Mouse (Mus musculus): ENCODE results near the gene Mtg1.
"Not testable (repeated sequence)": the region's sequence is repeated elsewhere in the genome, so short reads cannot be mapped to it uniquely, and the experiment has no call there.

The Mtg1 gene

DNA sequence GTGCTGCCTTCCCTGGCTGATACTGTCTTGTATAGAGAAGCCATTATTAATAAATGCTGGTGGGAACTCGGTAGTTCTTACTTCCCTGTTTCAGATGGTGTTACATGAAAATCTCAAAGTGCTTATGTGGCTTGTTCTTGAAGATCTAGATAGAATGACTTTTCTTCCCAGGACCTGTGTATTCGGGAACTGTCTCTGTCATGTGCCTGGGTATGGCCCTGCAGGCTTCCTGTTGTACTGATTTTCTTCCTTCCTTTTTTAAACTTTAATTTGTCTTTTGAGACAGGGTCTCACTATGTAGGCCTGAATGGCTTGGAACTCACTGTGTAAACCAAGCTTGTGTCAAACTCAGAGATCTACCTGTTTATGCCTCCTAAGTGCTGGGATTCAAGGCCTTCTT, 9.5 kb upstream of the Mtg1 start:
- no peak for DNase-seq (ENCODE audit: low read depth)

DNA sequence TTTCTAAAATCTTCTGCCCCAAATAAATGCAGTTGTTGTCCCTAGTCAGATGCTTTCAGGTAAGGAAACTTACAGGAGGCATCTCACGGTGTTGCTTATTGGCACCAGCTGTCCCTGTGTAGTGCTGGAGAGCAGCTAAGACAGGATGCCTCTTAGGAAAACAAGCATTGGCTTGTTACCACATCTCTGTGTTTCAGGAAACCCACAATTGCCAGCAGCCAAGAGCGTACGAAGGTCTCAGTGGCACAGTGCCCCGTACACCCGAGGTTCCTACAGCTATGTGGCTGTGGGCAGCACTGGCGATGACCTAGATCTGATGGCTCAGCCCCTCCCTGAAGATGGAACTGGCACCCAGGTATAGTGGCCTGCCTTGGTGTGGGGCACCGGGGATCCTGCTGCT, 5.2 kb upstream of the Mtg1 start:
- not testable (repeated sequence) for DNase-seq (ENCODE audit: low read depth)

DNA sequence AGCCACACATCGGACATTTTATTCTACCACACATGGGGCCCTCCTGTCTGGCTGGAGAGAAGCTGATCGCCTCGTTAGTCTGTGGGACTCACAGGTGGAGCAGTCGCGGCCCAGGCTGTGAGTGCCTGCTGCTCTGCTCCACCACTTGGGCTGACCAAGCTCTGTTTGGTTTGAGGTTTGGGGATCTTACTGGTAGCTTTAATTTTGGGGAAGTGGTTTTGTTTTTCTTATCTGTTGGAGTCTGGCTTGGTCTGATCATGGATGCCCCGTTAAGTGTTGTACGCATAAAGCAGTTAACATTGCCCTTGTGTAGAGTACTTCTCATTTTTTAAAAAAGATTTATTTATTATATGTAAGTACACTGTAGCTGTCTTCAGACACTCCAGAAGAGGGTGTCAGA, 3.3 kb upstream of the Mtg1 start:
- not testable (repeated sequence) for DNase-seq (ENCODE audit: low read depth)

DNA sequence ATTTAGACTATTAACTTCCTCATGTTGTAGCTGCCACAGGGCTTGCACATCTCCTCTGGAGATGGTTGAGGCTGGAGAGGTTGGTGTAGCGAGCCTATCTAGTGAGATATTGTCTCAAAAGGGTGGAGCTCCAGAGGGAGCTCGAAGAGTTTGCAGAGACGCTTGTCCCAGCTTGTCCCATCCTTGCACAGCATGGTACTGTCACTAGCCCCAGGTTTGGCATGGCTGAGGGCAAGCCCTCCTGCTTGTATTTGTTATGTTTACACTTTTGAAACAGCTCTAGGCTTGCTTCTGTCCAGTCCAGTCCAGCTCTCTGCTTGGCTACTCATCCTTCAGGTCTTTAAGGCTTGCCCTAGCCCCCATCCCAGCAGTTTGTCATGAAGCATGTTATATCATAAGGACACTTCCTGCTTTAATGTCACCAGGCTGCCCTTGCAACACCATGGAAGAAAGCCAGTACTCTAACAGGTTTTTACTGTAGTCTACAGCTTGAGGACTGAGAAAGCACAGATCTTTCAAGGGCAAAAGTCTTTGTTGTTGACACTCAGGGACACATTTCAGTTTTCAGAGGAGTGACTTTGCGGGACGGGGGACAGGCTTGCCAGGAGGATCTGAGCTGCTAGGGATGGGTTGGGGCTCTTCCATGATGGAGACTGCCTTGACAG, 2.1 kb upstream of the Mtg1 start:
- no peak for DNase-seq (ENCODE audit: low read depth)

DNA sequence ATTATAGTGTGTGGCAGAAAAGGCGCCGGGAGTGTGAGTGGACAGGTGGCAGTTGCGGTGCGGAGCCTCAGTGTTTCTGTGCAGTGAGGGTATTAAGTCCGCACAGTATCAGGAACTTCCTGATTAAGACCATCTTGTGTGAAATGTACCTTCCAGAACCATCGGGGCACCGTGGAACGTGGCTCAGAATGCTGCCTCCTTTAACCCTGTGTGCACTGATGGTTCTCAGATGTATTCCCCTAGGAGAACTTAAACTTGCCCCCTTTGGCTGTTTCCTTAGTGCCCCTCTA, 602 bp downstream of the Mtg1 start:
- DNase-seq (ENCODE audit: low read depth) = no peak

DNA sequence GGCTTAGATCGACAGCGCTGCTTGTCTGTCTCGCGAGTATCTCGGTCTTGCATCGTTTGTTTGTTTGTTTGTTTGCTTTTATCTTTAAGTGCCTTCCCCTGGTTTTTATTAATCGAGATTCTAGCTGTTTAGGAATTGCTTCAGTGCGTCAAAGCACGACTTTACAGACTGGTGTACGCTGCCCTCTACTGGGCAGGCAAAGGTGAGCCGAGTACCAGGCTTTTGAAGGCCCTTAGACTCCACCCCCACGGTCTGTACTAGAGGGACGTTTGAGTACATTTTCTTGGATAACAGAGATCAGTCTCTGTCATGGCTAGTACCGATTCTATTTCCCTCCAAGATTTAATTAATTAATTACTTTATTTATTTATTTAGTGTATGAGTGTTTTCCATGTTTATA, 4.0 kb downstream of the Mtg1 start:
- peak; percentile 36 for DNase-seq (ENCODE audit: low read depth)

DNA sequence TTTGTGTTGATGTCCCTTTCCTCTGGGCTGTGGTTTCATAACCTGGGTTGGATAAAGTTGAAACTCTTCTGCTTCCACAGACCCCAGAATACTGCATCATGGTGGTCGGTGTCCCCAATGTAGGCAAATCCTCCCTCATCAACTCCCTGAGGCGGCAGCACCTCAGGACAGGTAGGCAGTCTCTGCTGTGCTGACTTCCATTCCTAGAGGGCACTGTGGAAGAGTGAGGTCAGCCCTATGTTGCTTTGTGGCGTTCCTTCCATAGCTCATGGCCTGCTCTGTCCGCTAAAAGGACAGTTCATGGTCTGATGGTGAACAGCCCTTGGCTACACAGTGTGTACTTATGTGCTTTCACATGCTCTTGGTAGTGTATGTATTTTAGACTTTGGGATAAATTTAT, 7.2 kb downstream of the Mtg1 start:
- DNase-seq (ENCODE audit: low read depth) = no peak

DNA sequence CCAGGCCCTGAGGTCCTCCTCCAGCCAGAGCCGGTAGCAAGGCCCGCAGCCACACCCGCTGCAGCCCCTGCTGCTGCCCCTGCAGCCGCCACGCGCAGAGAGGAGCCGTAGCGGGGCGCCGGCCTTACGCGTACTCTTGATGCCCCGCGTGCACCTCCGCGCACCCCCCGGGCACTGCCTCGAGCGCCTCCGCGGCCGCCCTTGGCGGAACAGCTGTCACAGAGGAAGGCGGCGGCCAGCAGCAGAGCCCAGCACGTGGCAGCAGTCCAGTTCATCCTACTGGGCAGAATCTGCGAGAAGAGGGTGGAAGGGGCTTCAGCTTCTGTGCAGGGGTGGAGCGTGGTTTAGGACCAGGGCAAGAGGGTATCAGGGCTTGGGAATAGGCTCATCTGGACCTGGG, 16.0 kb downstream of the Mtg1 start:
- DNase-seq (ENCODE audit: low read depth) = no peak

DNA sequence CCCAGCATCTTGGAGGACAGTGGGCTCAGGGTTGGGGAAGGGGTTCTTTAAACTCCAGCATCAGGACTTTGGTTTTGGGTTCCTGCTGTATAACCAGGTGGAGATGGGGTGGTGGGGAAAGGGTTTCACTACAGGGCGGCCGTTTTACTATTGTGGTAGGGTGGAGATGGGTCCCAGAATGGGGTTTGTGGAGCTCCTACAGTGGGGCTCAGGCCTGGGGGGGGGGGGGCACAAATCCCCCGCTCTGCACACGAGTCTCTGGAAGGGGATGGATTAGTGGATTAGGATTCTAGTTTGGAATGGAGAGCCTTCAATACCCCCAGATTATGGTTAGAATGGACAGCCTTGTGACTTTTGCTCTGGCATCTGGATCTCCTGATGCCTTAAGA, 16.5 kb downstream of the Mtg1 start:
- no peak for DNase-seq (ENCODE audit: low read depth)

DNA sequence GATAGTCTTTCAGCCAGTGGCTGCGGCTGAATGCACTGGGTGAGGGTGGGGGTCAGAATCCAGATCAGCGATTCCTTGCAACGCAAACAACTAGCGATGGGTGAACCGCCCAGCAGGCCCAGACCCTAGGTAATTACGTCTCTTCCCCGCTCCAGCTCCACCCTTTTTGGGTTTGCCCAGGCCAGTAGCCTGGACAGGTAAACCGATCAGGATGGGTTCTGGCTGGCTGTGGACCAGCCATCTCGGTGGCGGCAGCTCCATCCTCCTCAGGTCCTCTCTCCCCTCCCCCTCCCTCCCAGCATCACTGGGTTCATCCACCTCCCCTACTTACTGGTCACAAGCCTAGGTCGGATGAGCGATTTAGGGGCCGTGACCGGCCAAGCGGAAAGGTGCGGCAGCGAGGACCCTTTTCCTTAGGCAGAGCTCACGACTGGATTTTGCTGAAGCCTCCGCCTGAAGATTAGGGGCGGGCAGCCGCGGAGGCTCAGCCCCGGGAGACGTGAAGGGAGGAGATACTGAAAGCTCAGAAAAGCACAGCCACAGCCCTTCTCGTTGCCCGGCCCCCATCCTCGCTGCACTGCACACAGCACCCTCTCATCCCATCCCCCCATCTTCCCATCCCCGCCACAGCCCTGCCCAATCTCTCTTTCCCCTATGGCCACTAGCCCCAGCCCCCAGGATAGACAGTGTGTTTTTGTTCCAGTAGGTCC, 17.0 kb downstream of the Mtg1 start, which contains the start of gene Sprn:
Sprn (minus strand) TSS at position 660 of the 710 bp plus-strand sequence.
- DNase-seq (ENCODE audit: low read depth) = no peak

DNA sequence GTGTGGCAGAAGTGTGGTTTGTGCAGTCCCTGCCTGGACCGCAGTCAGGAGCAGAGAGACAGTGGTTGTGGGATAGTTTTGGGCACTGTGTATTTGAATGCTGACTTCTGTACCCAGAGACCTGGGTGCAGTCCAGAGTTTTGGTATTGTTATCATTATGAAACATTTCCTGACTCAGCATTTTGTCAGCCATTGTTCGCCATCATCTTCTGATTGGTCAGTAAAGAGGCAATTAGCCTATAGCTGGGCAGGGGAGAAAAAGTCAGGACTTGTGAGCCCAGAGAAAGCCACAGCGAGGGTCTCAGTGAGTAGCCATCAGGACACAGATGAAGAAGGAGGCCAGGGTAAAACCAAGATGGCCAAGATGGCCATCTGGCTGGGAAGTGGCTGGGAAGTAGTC, 23.0 kb downstream of the Mtg1 start:
- DNase-seq (ENCODE audit: low read depth) = no peak

DNA sequence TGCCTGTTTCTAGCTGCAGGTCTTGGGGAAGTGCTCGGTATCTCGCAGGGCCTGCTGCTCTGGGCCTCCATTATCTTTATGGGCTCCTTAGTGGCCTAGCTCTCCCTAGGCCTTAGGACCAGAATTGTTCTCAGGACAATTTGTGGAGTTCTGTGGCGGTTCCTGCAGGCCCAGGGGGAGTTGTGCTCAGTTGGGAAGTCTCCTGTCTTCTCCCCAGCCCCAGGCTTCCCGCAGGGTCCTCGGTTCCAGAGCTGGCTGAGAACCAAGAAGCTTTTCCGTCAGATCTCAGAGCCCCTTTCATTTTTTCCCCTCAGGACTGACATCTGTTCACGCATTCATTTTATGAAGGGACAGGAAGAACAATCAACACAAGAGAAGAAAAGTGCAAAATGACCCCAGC, 27.3 kb downstream of the Mtg1 start, which contains the start of gene Olfr522:
Olfr522 (minus strand) TSS at position 101 of the 400 bp plus-strand sequence.
- DNase-seq (ENCODE audit: low read depth) = no peak

DNA sequence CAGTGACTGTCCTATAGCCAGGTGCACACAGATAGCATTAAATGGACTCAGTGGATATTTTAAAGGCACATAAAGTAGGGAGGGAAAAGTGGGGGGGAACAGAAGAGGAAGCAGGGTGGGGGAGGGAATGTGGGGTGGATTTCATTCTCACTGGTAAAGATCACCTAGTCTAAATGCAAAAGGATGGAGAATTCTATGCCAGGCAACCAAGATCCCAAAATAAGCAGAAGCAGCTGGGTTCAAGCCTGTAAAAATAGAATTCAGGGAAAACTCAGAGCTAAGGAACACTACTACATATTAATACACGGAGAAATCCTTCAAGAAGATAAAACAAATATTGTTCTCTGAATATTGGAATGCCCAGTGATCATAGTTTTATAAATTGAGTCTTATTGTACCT, 30.6 kb downstream of the Mtg1 start:
- no peak for DNase-seq (ENCODE audit: low read depth)

DNA sequence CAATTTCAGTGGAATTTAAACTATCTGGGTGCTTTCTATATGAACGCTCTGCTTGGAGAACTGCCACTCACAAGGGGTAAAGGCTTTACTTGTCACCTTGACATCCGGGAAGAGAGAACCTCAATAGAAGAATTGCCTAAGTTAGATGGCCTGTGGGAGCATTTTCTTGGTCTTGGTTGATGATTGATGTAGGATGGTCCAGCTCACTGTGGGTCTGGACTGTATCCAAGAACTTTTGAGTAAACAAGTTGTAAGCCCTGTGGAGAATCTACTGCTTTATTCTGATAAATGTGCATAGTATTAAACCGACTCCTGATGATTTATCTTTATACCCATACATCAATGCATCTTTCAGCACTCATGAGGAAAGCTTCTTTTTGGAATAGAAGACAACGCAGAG, 32.0 kb downstream of the Mtg1 start:
- DNase-seq (ENCODE audit: low read depth) = no peak

DNA sequence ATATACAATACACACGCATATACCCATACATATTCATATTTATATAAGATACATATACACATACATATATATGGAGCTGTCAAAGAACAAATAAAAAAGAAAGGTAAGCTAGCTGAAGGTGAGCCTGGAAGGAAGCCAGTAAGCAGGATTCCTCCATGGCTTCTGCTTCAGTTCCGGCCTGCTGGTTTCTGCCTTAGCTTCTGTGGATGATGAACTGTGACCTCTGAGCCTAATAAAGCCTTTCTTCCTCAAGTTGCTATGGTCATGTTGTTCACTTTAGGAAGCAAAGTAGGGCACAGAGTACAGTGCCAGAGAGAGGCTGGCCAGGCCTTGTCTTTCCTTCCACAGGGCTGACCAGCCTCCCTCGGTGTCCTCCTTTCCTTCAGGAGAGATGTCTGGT, 33.5 kb downstream of the Mtg1 start:
- no peak for DNase-seq (ENCODE audit: low read depth)

DNA sequence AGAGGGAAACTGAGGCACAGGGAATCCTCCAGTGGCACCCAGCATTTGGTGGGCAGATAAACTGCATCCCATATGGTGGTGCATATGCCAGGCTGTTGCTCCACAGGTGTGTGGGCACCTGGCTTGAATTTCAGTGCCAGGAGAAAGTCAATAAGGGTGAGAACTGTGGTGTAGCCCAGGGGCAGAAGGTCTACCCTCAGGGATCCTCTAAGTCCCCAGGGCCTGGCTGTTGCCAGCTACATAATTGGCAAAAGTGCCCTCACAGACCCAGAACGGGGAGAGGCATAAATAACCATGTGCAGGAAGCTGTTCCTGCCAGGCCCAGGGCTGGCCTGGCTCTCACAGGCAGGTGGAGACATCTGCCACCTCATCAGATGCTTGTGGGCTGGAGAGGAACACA, 35.6 kb downstream of the Mtg1 start, which contains the start of gene Olfr523:
Olfr523 (plus strand) TSS at position 282 of the 400 bp plus-strand sequence.
- no peak for DNase-seq (ENCODE audit: low read depth)

DNA sequence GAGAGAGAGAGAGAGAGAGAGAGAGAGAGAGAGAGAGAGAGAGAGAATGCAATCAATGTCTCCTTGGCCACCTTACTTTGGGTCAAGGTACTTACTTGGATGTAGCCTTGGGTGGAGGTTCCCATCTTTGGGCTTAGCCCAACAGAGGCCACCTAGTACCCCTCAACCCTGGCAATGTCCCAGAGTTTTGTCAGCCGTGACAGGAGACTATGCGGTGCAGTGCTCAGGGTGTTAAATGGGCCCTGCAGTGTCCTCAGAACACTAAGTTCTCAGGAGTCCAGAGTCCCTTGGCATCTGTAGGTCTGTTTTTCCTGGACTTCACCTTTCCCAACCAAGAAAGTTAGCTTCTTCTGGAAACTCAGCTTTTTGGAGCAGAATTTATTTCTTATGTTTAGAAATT, 41.8 kb downstream of the Mtg1 start:
- no peak for DNase-seq (ENCODE audit: low read depth)

DNA sequence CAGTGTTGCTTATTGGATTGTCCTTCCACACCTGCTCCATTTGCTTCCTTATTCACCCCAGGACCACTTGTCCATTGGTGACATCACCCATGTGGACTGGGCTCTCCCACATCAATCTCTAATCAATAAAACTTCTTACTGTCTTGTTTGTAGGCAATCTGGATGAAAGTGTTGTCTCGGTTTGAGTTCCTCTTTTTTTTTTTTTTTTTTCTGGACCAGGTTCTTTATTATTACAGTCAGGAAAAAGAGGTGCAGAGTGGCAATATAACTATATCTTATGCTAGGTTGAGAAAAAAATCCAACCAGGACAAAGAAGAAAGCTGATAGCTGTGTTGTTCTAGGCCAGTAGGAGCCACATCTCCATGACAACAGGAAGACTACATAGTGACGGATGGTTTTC, 43.3 kb downstream of the Mtg1 start:
- DNase-seq (ENCODE audit: low read depth) = no peak

DNA sequence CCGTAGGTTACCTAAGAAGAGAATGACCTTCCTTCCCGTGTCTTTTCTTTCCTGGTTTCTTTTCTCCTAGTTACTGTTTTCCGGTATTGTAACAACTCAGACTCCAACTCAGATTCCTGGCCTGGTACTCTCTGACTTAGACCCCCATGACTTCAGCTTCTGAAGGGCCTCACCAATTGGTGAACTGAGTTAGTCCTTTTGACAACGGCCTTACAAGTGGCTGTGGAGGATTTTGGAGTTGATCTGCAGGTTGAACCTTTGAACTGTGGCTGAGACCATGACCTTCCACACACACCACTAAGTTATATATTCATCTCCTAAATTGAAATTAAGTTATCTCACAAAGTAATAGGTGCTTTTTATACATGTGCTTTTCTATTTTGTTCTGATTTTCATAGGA, 46.8 kb downstream of the Mtg1 start:
- no peak for DNase-seq (ENCODE audit: low read depth)

DNA sequence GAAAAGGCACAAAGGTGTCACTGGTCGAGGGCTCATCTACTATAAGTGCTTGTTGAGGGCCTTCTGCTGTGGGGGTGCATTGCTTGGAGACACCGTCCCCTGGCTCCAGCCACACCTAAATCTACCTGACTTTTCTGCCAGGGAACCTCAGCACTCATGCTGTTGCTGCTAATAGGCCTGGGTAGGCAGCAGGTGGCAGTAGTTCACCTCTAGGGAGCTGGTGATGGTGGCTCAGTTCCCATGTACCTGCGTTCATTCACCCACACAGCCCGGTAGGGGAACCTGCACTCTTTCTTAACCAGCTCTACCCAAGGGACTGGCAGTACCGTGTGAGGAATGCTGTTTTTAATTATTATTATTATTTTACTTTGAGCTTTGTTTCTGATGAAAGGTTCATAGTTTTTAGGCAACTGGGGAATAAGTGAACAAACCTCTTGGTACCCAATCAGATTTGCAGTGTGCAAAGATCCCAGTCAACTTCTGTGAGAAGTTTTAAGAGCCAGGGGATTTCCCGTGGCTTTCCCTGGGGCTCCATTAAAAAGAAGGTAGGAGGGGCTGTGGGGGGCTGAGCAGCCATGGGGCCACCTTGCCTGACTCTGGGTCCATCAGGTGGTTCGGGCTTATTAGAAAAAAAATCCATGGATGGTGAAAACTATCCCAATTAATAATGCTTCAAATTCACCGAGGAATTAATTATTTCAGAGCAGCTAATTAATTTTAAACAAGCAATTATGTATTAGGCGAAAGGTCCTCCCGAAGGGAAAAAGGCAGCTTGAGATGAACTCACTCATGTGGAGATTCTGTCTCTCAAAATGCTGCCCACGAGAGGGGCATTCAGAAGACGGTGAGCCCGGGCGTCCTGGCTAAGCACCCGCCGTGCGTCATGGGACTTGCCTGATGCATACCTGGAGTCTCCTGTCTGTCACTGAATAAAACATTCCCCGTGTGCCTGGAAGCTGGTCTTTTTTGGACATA, 49.6 kb downstream of the Mtg1 start:
- no peak for DNase-seq (ENCODE audit: low read depth)

DNA sequence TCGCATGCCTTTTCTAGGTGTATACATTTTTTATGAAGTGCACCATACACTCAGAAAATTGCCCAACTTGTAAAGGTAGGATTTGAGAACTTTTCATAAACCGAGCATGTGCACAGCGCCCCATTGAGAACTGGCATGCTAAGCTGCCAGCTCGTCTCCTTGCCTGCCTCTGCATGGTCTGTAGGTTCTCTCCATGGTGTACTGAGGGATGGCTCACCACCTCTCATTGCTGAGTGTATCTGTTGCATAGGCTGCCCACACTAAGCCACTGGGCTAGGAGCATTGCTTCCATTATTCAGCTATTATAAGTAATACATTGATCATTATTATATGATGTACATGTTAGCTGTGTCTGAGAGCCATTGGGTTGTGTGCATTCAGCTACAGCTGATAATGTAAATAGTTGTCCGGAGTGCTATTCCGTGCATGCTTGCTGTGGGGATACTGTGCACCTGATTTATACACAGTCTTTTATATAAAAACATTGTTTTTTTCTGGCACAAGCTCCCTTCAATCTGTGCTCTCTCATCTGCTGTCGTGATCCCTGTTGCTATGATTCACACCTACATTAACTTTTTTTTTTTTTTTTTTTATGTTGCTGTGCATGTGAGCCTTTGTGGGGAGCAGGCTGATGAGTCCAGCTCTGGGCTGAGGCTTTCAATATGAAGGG, 50.5 kb downstream of the Mtg1 start:
- DNase-seq (ENCODE audit: low read depth) = no peak

Measured in fibroblast of lung, adult 2 months (primary cell).